Mouse (Mus musculus) right cerebral cortex, postnatal 14 days (tissue): ENCODE measurements around the gene Fkbp8.

ENCODE experiments used
- DNase-seq: peaks from one replicate; pipeline ENCODE4 v3.0.0; 2022

Fkbp8 gene

DNA sequence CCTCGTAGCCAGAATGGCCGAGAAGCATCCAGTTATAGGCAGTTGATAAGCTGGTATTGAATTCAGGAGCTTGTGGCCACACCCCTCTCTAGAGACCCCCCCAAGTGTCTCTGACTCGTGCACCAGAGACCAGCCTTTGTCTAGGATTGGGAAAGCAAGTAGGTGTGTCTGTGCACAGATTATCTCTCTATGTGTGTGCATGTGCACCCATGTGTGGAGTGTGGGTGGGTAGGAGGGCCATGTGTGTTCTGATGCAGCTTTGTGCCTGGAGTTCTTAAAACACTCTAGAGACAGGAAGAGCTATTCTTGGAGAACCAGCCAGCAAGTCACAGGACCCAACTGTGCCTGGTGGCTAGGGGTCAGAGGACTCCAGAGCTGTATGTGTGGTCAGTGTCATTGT is 33.0 kb downstream of the Fkbp8 start:
- no peak for DNase-seq

DNA sequence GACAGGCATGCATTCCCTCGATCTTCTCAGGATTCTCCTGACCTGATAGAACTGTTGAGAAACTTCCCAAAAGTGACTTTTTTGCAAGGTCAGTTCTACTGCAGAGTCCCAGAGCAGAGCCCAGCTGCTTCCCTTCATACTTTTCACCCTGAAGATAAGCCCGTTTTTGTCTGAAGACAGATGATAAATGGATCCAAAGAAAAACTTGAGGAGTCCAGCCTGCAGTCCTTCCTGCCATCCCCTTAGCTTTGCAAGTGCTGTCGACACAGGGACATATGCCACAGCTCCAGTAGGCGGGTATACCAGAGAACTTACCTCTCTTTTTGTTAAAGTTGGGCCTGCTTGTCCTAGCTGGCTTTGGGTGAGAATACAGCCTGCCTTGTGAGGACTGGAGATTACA is 33.8 kb downstream of the Fkbp8 start:
- no peak for DNase-seq

DNA sequence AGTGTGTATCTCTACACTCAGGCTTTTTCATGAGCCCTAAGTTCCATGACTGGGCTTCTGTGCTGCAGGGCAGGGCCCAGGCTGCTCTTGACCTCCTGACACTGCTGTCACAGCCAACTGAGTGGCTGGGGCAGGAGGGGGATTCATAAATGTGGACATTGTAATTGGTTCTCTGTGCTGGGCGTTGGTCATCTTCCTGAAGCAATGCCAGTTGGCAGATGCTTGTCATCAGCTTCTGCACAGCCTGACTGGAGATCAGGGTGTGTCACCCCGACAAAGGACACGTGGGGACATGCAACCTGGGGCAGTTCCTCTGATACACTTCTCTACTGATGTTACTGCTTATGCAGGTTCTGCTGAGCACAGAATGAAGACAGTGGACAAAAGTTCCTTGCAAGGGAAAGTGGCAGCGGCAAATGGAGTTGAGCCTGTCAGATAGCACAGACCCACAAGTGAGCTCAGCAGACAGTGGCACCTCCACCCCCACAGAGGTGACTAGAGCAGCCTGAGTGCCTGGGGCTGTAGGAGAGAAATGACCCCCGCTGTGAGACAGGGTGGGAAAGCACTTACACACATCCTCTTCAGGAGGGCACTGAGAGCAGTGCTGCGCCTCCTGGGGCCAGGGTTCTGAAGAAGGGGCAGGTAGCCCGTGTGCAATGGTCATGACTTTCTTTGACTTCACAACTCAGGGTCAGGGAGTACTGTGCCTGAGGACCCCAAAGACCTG is 34.4 kb downstream of the Fkbp8 start:
- no peak for DNase-seq

DNA sequence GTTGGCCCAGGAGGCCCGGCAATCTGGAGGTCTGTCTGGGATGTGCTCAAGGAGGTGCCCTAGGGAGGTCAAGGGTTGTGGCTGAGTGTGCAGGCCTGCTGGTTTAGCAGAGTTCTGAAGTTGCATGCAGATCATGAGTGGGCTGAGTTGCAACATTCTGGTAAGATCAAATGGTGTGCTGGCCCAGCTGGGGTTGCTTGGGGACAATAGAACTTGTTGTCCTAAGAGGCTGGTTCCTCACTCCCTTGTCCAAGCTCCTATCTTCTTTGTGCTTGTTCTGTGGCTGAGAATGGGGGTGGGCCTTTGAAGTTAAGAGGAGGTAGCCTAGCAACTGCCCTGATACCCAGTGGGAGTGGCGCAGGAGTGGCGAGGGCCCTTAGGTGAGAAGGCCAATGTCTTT is 35.3 kb downstream of the Fkbp8 start:
- no peak for DNase-seq

DNA sequence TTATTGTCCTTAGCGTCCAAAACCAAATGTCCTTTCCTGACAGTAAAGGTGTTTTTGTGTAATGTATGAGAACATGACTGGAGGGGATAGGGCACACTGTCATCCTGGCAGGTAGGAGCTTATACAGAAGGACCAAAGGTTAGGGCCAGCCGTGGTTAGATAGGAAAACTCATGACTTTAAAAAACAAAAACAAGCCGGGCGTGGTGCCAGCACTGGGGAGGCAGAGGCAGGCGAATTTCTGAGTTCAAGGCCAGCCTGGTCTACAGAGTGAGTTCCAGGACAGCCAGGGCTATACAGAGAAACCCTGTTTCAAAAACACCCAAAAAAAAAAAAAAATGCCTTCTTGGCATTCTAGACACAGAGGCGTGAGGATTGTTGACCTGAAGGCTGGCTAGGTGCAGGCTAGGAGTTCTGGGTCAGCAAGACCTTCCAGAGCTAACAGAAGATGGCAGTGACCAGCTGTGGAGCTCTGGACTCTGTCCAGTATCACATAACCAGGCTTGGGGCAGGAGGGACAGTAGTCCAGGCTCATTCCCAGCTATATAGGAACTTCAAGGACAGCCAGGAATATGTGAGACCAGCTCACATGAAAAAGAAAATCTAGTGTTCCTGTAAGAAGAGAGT is 36.4 kb downstream of the Fkbp8 start:
- no peak for DNase-seq

DNA sequence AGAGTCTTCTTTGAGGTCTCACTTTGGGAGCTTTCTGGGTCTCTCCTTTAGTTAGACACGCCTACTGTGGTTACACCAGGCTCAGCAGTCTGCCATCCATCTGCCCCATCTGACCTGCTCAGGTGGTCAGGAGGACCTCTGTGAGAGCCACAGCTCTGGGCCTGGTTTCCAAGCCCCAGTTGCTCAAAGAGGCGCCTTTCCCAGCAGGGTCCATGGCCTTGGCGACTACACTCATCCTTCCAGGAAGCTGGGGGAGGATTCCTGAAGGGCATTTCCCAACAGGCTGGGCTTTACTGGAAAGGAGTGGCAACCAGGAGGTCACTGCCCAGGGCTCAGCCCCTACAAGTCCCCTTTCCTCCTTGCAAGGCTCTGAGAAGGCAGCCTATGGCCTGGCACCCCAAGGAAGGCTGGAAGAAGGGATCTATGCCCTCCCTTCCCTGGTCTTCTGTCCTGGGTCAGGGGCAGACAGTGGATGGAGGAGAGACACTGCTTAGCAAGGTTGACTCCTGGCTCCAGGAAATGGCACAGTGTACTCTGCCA is 37.2 kb downstream of the Fkbp8 start:
- no peak for DNase-seq

DNA sequence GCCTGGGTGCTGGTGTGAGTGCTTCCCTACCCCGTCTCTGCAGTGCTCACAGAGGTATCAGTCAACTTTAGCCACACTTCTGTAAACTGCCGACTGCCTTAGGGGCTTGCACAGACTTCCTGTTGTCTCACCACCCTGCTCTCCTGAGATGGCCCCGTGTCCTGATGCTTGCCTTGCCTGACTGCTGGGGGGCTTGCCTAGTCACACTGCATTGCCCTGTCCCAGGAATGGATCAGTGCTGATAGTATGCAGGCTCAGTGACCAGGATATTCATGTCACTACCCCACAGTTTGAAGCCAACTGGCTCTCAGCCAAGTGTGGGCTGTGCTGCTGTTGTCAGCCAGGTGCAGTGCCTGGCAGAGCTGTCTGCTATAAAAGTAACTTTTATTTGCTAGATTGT is 38.0 kb downstream of the Fkbp8 start:
- no peak for DNase-seq

DNA sequence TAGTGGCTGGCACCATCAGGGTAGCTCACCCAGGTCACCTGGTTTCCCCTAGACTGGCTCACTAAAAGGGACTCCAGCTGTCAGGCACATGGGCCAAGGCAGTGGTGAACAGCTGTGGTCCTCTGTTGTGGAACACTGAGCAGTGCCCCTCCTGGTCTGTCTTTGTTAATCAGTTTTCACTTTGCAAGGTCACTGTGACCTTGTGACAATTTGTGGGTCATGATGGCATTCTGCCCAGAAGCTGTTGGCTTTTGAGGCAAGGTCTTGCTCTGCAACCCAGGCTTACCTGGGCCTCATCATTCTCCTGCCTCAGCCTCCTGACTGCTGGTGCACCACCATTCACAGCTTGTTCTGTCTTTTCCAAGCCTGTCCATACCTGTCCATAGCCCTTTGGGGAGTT is 42.8 kb downstream of the Fkbp8 start:
- DNase-seq, result no peak

DNA sequence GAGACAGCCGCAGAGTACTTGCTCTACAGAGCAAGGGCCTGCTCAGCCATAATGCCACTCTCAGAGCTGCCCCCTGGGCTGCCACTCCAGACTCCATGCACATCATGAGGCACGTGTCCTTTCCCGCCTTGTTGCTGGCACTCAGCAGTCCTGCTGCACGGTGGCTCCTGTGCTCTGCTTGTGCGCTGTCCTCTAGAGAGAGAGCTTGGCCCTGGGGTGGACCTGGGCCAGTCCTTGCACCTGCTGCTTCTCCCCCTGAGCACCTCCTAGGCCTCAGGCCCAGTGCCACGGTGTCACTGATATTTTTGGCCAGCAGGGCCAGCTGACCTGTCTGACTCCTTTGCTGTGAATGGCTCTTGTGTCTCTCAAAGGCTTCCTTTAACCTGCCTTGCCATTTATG is 43.5 kb downstream of the Fkbp8 start:
- DNase-seq, result no peak

DNA sequence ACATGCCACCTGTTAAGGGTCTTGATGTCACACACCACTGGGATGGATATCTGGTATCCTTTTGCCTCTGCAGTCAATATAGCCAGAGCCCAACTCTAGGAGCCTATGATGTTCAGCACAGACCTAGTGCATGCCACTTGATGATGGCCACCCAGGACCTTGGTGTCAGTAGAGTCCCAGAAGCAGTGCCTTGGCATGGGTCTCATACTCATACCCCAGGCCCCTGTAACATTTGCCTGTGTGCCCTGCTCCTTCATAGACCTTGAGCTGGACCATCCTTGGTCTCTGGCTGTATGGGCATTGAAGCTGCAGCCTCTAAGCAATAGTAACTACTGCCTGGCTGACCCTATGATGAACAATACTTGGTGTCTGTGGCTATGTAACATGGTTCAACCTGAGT is 46.8 kb downstream of the Fkbp8 start:
- no peak for DNase-seq

DNA sequence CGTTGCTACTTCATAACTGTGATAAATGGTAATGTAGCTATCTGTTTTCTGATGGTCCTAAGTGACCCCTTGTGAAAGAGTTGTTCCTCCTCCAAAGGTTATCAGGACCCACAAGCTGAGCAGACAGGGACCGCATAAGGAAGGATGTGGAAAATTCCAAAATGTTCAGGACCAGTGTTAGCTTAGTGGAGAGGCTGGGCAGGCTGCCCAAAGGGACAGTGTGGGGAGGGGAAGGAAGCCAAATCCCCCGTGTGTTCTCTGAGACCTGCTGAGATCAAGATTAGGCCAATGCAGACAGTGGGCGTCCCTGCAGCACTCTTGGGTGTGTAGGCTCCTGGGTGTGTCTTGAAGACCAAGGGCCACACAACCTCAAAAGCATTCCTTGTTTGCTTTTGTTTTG is 47.4 kb downstream of the Fkbp8 start:
- no peak for DNase-seq

DNA sequence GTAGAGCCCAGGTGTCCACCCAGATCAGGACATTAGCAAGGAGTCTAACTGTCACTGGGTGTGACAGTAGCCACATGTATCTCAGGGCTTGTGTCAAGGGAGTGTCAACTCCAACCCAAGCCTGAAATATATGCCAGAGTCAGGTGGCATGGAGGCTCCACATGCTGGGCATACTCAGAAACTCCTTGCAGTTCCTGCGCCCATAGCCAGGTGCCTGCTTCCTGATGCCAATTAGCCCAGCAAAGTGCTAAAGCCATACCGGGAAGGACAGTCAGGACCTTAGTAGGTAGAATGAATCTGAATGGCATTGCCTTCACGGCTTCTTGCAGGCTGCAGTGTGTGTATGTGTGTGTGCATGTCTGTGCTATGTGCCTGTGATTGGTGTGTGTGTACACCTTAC is 49.7 kb downstream of the Fkbp8 start:
- DNase-seq, result no peak

DNA sequence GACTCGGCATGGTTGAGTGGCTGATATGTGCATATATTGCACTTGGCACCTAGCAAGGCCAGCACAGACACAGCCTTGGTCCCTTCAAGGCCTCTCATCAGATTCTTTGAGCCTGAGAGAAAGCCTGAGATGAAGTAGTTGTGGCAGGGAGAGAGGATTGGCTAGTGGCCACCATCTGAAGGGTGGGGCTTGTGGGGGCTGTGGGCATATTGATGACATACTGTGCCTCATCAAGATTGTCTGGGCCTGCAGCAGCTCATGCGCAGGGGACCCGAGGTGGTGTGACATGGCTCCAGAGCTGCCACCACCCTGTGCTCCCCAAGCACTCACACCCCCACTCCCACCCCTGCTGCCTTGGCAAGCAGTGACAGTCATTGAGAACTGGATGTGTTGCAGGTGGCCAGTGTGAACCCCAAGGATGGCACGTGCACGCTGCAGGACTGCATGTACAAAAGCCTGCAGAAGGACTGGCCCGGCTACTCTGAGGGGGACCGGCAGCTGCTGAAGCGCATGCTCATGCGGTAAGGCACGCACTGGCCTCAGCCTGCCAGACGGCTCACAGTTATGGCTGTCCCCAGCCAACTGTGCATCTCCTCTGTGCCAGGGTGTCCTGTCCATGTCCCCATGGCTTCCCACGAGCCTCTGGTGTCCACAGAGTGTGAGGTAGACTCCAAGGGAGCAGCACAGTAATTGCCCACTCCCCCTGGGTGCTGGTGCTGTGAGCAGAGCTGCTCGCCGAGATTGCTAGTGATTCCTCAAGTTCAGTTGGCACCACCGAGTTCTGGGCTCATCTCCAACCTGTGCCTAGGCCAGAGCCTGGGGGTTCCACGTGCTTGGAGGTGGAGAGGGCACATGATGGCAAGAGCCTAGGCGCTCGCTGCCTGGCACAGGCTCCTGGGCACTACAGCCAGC is 56.2 kb downstream of the Fkbp8 start:
- DNase-seq, result no peak

DNA sequence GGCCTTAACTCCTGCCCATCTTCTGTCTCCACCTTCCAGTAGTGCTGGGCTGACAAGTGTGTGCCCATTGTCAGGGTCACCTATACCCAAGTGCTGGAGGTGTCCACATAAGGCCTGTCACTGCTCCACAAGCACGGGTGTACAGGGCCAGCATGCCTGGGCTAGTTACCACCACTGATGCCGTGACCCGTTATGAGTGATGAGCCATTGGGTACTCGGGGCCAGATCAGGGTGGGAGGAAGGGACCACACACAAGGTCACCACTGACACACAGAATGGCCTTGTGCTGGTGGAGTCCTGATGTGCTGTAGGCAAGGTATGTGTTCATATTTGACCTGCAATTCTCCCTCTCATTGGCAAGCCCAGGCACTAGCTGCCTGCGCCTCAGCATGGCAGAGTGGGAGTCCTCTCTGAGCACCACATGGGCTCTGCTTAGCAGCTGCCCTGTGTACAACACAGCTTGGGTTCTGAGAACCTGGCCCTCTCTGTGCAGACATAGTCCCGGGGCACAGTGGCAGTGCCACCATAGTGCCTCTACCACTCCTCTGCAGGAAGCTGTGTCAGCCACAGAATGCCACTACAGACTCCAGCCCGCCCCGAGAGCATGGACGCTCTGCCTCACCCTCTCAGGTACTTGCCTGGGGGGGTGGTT is 57.2 kb downstream of the Fkbp8 start:
- DNase-seq, result no peak
